Mouse (Mus musculus): ENCODE data around the gene Has1. TPM values are rescaled to one million over a fixed set of nuclear protein-coding genes. Genes with fewer than 3 reads are reported as not detected.

Has1 gene
- polyA plus RNA-seq, 1 experiment from 2014 or later: 1.5 TPM

DNA sequence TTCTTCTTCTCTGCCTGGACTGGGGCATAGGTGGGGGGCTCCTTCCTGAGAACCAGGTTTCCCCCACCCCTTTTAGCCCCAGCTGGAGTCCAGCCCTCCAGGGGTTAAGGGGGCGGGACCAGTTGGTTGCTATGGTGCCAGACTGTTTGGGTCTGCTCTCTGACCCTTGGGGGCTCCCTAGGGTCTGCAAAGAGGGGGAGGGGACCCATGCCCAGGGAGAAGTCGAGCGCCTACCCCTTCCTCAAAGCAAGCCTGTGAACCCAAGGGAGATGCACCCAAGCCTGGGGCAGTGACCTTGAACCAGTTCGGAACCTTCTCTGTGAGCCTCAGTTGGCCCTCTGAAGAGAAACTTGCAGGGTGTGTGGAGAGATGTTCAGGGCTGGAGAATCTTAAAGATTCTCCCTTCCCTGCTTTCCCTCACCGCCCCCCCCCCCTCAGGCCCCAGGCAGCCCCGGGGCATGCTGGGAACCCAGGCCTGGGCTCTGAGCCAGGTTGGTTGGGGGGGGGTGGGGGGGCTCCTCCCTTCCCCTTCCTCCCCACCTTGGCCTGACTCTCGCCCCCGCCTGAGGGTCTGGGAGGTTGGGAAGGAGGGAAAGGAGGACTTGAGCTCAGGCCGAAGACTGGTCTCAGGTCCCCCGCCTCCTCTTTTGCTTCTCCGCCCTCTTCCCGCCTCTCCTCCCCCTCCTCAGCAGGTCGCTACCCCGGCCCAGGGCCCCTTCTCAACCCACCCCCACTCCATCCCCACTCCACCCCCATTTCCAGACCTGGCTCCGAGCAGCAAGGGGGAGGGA is 26.6 kb downstream of the Has1 start:
- H3K4me3 ChIP-seq (replicated peaks): peak overlapping the region; percentile 80
- H3K9me3 ChIP-seq: no peaks in the 10 kb centered on the region
- peak overlapping the region; percentile 100 for H3K27ac ChIP-seq
- peaks cover 32% of the 10 kb centered on the region for H3K36me3 ChIP-seq
- no peaks in the 10 kb centered on the region for H3K27me3 ChIP-seq
- peak; percentile 71 for ATAC-seq (ENCODE audit: insufficient number of reproducible peaks, insufficient read depth, low FRiP score, low TSS enrichment, low read depth)
- WGBS: 0% methylated on average over 5 of the region's 15 CpGs
- H3K9ac ChIP-seq (replicated peaks): peak overlapping the region; percentile 91
- H3K4me1 ChIP-seq (replicated peaks): peaks cover 35% of the 10 kb centered on the region
- peak overlapping the region; percentile 91 for H3K4me2 ChIP-seq

DNA sequence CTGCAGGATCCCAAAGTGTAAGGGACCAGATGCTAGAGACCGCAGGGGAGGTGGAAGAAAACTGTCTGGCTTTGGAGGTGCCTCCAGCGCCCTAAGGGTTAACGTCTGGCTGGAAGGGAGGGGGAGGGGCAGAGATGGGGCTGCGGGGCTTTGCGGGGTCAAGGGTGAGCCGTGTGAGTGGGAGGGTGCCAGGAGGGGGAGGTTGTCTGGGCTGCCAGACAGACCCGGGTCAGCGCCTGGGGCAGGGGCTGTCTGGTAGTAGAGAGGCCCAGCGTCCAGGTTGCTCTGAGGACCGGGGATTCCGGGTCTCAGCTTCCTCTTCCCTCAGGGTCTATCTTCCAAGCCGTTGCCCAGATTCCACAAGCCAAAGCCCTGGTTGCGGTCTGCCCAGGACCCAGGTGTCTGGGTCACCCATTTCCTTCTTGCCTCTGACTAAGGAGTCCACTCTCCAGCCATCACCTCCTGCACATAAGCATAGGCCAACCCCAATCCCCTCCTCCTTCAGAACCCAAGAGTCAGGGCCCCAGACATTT is 27.3 kb downstream of the Has1 start:
- Histone ChIP-seq H3K4me2 (peak overlapping the region; percentile 91), H3K9me3 (no peaks in the 10 kb centered on the region), H3K4me1 (replicated peaks) (peaks cover 30% of the 10 kb centered on the region), H3K4me3 (replicated peaks) (peak overlapping the region; percentile 80), H3K27ac (peak overlapping the region; percentile 100), H3K27me3 (no peaks in the 10 kb centered on the region), H3K36me3 (peaks cover 27% of the 10 kb centered on the region), H3K9ac (replicated peaks) (peak overlapping the region; percentile 91)
- 0% methylated on average over 13 of the region's 13 CpGs for WGBS
- ATAC-seq (ENCODE audit: insufficient number of reproducible peaks, insufficient read depth, low FRiP score, low TSS enrichment, low read depth): peak; percentile 39

DNA sequence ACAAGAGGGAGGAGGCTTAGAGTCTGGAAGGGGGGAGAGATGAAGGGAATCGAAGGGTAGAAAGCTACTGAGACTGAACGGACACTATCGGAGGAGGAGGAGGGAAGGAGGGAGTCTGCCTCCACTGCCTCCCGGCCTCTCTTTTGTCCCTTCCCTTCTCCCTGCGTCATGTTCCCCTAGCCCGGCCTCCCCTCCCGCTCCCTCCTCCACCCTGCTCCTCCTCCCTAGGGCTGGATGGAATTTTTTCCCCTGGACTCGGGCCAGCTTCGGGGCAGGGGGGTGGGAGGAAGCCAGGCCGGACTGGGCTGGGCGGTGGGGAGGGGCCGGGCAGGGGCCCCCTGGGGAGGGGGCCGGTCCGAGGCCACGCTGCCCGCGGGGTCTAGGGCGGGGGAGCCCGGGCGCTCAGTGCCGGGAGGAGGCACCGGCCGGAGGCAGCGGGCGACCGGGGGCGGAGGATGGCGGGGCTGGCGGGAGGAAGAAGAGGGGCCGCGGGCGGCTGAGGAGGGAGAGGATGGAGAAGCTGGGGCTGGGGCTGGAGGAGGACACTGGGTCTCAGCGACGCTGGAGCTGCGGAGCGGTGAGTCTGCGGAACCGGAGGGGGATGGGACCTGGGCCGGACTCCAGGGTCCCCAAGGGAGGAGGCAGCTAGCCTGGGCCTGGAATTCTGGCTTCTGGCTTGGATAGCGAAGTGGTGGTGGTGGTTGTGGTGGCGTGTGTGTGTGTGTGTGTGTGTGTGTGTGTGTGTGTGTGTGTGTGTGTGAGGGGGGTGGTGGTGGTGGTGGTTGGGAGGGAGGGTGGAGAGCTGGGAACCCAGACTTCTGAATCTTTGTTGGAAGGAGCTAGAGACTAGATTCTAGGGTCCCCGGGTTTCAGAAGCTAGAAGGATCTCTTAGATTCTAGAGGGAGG is 28.0 kb downstream of the Has1 start, which contains the start of gene Spaca6:
Spaca6 (plus strand) TSS at position 408 of the 907 bp plus-strand sequence.
- peaks cover 23% of the 10 kb centered on the region for H3K4me1 ChIP-seq (replicated peaks)
- H3K36me3 ChIP-seq: peaks cover 19% of the 10 kb centered on the region
- H3K9me3 ChIP-seq: no peaks in the 10 kb centered on the region
- H3K27ac ChIP-seq: peak within 1 kb of the TSS; percentile 100
- H3K4me2 ChIP-seq: peak within 1 kb of the TSS; percentile 91
- no peaks in the 10 kb centered on the region for H3K27me3 ChIP-seq
- peak within 1 kb of the TSS; percentile 80 for H3K4me3 ChIP-seq (replicated peaks)
- peak within 1 kb of the TSS; percentile 91 for H3K9ac ChIP-seq (replicated peaks)
- under 1% methylated on average over 42 of the region's 42 CpGs for WGBS
- ATAC-seq (ENCODE audit: insufficient number of reproducible peaks, insufficient read depth, low FRiP score, low TSS enrichment, low read depth): peak; percentile 76

DNA sequence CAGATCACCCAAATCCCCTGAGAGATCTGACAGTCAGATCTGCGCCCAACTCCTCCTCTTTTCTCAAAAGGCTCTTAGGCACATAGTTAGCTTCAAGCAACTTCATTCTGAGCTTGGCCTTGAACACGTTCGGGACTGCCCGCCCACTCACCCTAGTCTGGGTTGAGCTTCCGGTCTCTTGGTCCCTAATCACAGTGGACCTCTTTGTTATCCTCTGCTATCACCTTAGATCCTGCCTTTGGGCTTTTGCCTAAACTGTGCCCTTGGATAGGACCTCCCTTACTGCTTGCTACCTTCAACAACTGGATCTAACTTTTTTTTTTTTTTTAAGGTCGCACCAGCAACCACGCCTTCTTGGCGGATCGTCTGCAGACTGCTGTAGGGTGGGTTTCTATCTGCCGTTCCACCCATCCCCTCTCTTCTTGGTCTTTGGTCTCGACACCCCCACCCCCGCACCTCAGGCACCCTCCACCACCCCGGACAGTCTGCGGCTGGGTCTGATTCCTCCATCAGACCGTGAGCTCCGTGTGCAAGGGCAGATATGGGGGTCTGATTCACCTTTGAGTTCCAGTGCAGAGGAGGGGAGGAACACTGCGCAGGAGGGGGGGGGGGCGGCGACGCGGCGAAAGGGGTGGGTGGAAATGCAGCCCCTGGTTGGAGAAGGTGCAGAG is 28.9 kb downstream of the Has1 start:
- Histone ChIP-seq H3K27ac (peak overlapping the region; percentile 100), H3K4me2 (peak overlapping the region; percentile 91), H3K36me3 (peaks cover 10% of the 10 kb centered on the region), H3K27me3 (no peaks in the 10 kb centered on the region), H3K9ac (replicated peaks) (peak overlapping the region; percentile 91), H3K9me3 (no peaks in the 10 kb centered on the region), H3K4me1 (replicated peaks) (peaks cover 14% of the 10 kb centered on the region), H3K4me3 (replicated peaks) (peak overlapping the region; percentile 80)
- WGBS: 1% methylated on average over 17 of the region's 22 CpGs
- peak; percentile 28 for ATAC-seq (ENCODE audit: insufficient number of reproducible peaks, insufficient read depth, low FRiP score, low TSS enrichment, low read depth)

DNA sequence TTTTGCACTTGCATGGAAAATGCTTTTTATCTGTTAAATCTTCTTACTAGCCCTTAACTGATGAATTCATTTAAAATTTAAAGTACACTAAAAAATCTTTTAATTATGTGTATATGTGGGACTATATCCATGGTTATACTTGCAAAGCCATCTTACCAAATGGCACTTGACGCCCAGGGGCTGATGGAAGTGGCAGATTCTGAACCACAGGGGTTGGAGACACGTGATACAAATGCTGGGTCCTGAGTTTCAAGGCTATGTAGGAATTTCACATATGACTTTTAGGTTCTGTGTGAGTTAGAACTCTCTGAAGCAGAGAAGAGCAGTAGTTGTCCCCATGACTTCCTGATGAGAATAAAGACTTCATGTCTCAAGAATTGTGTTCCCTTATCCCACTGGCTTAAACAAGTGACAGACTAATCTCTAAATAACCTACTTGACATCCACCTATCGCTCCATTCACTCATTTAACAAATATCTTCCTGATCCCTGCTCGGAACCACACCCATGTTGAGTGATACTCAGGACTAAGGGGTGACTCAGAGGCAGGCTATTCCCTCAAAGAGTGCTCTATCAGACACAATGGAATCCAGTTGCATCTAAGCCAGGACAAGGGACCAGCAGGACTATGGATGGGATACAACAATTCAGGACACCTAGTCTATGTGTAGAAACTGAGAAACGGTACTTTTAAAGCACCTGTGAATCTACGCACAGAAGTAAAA is 31.2 kb downstream of the Has1 start:
- no peak overlapping the region for H3K27ac ChIP-seq
- H3K27me3 ChIP-seq: no peaks in the 10 kb centered on the region
- H3K9ac ChIP-seq (replicated peaks): no peak overlapping the region
- no peak overlapping the region for H3K4me2 ChIP-seq
- no peaks in the 10 kb centered on the region for H3K9me3 ChIP-seq
- no peak for ATAC-seq (ENCODE audit: insufficient number of reproducible peaks, insufficient read depth, low FRiP score, low TSS enrichment, low read depth)
- no peaks in the 10 kb centered on the region for H3K36me3 ChIP-seq
- no peak overlapping the region for H3K4me3 ChIP-seq (replicated peaks)
- no peaks in the 10 kb centered on the region for H3K4me1 ChIP-seq (replicated peaks)
- 79% methylated on average over 6 of the region's 6 CpGs for WGBS

DNA sequence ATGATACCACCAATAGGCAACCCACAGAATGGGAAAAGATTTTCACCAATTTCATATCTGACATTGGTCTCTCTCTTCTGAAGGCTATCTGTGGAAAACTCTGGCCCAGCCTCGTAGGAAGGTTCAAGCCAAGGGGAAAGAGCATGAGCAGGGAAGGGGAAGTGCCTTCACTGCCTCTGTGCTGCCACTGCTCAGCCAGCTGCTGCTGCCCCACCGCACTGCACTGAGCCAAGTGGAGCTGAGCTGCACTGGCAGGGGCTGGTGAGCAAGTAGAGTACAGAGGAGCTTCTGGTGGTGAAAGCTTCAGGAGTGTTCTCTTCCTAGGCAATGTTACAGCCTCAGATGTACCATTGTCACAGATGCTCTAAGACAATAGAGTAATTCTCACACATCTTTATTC is 59.5 kb downstream of the Has1 start:
- H3K36me3 ChIP-seq: no peaks in the 10 kb centered on the region
- no peak overlapping the region for H3K4me3 ChIP-seq (replicated peaks)
- no peak overlapping the region for H3K4me2 ChIP-seq
- ATAC-seq (ENCODE audit: insufficient number of reproducible peaks, insufficient read depth, low FRiP score, low TSS enrichment, low read depth): no peak
- no peak overlapping the region for H3K27ac ChIP-seq
- no peaks in the 10 kb centered on the region for H3K9me3 ChIP-seq
- no peaks in the 10 kb centered on the region; the same call in 1 of the 2 replicates for H3K27me3 ChIP-seq
- H3K9ac ChIP-seq (replicated peaks): no peak overlapping the region
- 50% methylated on average over 2 of the region's 2 CpGs for WGBS
- no peaks in the 10 kb centered on the region for H3K4me1 ChIP-seq (replicated peaks)

MicroRNAs encoded within 50 kb of the gene (microRNA counts, 519-probe panel; counts per million panel counts)
- 7,925 counts per million, percentile 88 among the panel's probes with 10 or more counts for microRNA mmu-let-7e
- microRNA mmu-miR-125a-3p: 4,755 counts per million, percentile 41 among the panel's probes with 10 or more counts
- microRNA mmu-miR-125a-5p: 9,212 counts per million, percentile 97 among the panel's probes with 10 or more counts
- microRNA mmu-miR-99b: 6,543 counts per million, percentile 78 among the panel's probes with 10 or more counts

Small RNA genes lying within 50 kb of the gene (microRNA-seq; reads per million reads assigned to microRNA genes)
- gene Gm25927 (not detected), gene Mir125a (5,316 reads per million, percentile 90 among the genes with 10 or more reads in this experiment), gene Mir99b (29,800 reads per million, percentile 98 among the genes with 10 or more reads in this experiment), gene Mirlet7e (not detected)

Other genes starting within 250 kb of the Has1 start
- 10.2 and 11.6 TPM in 2 replicates for gene Lnpep, start 230.2 kb downstream of the Has1 start, polyA plus RNA-seq (2016; fragmentation: Nextera tagmentation; extraction: Ambion mirVana)
- not detected in 2 replicates for gene Vmn2r90, start 151.5 kb downstream of the Has1 start, polyA plus RNA-seq (2016; fragmentation: Nextera tagmentation; extraction: Ambion mirVana)
- 62.7 and 62.8 TPM in 2 replicates for gene Spaca6, start 28.0 kb downstream of the Has1 start, polyA plus RNA-seq (2016; fragmentation: Nextera tagmentation; extraction: Ambion mirVana)
- not detected in 2 replicates for gene Fpr1, start 28.7 kb upstream of the Has1 start, polyA plus RNA-seq (2016; fragmentation: Nextera tagmentation; extraction: Ambion mirVana)
- gene Fpr2, start 32.6 kb upstream of the Has1 start, polyA plus RNA-seq (2016; fragmentation: Nextera tagmentation; extraction: Ambion mirVana): not detected in 2 replicates
- gene Fpr3, start 32.6 kb upstream of the Has1 start, polyA plus RNA-seq (2016; fragmentation: Nextera tagmentation; extraction: Ambion mirVana): not detected in 2 replicates
- not detected in 2 replicates for gene Fpr-rs4, start 166.5 kb upstream of the Has1 start, polyA plus RNA-seq (2016; fragmentation: Nextera tagmentation; extraction: Ambion mirVana)
- not detected in 2 replicates for gene Vmn2r124, start 194.2 kb upstream of the Has1 start, polyA plus RNA-seq (2016; fragmentation: Nextera tagmentation; extraction: Ambion mirVana)
- gene Vmn2r91, start 229.8 kb upstream of the Has1 start, polyA plus RNA-seq (2016; fragmentation: Nextera tagmentation; extraction: Ambion mirVana): not detected in 2 replicates

Data from limb, embryonic 12.5 days (tissue).